Mouse (Mus musculus): Measurements from ENCODE around the gene Gm20716.

DNA sequence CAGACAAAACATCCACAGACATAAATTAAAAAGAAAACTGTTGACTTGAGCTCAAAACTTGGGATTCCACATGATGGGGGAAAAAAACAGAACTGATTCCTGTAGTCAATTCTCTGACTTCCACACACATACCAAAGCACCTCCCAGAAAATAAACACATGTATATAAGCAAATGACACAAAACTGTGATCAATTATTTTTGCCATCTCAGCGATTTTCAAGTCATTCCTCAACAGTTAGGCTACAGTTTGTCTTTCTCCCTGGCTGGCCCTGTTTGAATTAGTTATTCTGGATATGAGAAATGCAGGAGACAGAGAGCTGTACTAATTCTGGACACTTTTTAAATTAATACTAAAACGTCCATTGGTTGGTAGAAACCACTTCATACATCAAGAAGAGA is 36.5 kb downstream of the Gm20716 start:
- no peak for TF ChIP-seq CTCF (conservative IDR thresholded peaks at IDR 0.05; ENCODE audit: low read length)
- no peak for TF ChIP-seq NANOG (IDR thresholded peaks at IDR 0.05; ENCODE audit: borderline replicate concordance, low read length)
- no peak for TF ChIP-seq POU5F1 (IDR thresholded peaks at IDR 0.05; ENCODE audit: borderline replicate concordance, low read length)

Data from E14TG2a.4 (cell line).